Mouse (Mus musculus) midbrain, postnatal 0 days (tissue): Measurements from ENCODE around the gene Exosc2. TPM values are rescaled to one million over a fixed set of nuclear protein-coding genes. Genes with fewer than 3 reads are reported as not detected.

Experiments
- ATAC-seq: fragments of 200-750 bp; cut with Nextera tagmentation; 2 replicates; pipeline ENCODE4 v1.8.0; 2017; ENCODE audit warnings: moderate number of reproducible peaks, mild to moderate bottlenecking, moderate TSS enrichment, moderate library complexity; ENCODE audit not compliant: low FRiP score
- DNase-seq: peaks from one replicate; pipeline ENCODE4 v3.0.0-alpha.2; 2015; ENCODE audit warnings: low spot score
- H3K27ac ChIP-seq: fragments of 300-500 bp; sonication (generic); 2 replicates; pipeline ENCODE4 v1.5.1; 2014; ENCODE audit warnings: low read depth, mild to moderate bottlenecking, low read length, mixed read lengths
- H3K27me3 ChIP-seq: fragments of 300-500 bp; sonication (generic); 2 replicates; pipeline ENCODE4 v1.6.1; 2014; ENCODE audit warnings: low read length, control low read depth, mixed read lengths; ENCODE audit not compliant: insufficient read depth
- H3K36me3 ChIP-seq: fragments of 300-500 bp; sonication (generic); 2 replicates; pipeline ENCODE4 v1.6.1; 2014; ENCODE audit warnings: low read length, control low read depth, mixed read lengths; ENCODE audit not compliant: insufficient read depth
- H3K4me1 ChIP-seq: fragments of 300-500 bp; sonication (generic); 2 replicates; pipeline ENCODE4 v1.6.1; 2014; ENCODE audit warnings: mild to moderate bottlenecking, control low read depth, antibody characterized with exemption, low read length, mixed read lengths; ENCODE audit not compliant: insufficient read depth
- H3K4me2 ChIP-seq: fragments of 300-500 bp; sonication (generic); 2 replicates; pipeline ENCODE4 v1.6.1; 2014; ENCODE audit warnings: low read depth, mild to moderate bottlenecking, low read length, mixed read lengths; ENCODE audit not compliant: poor library complexity, severe bottlenecking
- H3K4me3 ChIP-seq: fragments of 300-500 bp; sonication (generic); 2 replicates; pipeline ENCODE4 v1.5.1; 2014; ENCODE audit warnings: low read depth, mild to moderate bottlenecking, low read length, moderate library complexity
- H3K9ac ChIP-seq: fragments of 300-500 bp; sonication (generic); replicated peaks from 2 replicates; pipeline ENCODE4 v1.6.1; 2014; ENCODE audit warnings: mild to moderate bottlenecking, low read length, moderate library complexity, mixed read lengths; ENCODE audit not compliant: poor library complexity, severe bottlenecking
- H3K9me3 ChIP-seq: fragments of 300-500 bp; sonication (generic); 2 replicates; pipeline ENCODE4 v1.6.1; 2016; ENCODE audit warnings: low read length, control low read depth
- CTCF ChIP-seq: IDR thresholded peaks from 2 replicates; pipeline ENCODE4 v1.5.1; 2016; ENCODE audit warnings: antibody characterized with exemption, mild to moderate bottlenecking
- WGBS: fragments of 180-500 bp; shearing (Covaris S2); extraction: QIAGEN DNeasy Blood & Tissue Kit; methylation state at CpG from one replicate; pipeline ENCODE4 v1.1.7; 2014; 5-methylcytosine and 5-hydroxymethylcytosine counted together
- polyA plus RNA-seq: library from polyadenylated mRNA; unstranded; fragments of >200 nt; fragmentation: Nextera tagmentation; extraction: Ambion mirVana; gene quantifications from 2 replicates; pipeline ENCODE4 v1.2.1, GENCODE M21; 2015
- total RNA-seq: library from RNA; depleted of rRNA; stranded (reverse); fragments of >200 nt; gene quantifications from 2 replicates; pipeline ENCODE4 v1.2.3, GENCODE M21; 2014

Exosc2 gene
- total and polyA plus RNA-seq, 2 experiments from 2014 or later: 26.7 to 36.8 TPM

DNA sequence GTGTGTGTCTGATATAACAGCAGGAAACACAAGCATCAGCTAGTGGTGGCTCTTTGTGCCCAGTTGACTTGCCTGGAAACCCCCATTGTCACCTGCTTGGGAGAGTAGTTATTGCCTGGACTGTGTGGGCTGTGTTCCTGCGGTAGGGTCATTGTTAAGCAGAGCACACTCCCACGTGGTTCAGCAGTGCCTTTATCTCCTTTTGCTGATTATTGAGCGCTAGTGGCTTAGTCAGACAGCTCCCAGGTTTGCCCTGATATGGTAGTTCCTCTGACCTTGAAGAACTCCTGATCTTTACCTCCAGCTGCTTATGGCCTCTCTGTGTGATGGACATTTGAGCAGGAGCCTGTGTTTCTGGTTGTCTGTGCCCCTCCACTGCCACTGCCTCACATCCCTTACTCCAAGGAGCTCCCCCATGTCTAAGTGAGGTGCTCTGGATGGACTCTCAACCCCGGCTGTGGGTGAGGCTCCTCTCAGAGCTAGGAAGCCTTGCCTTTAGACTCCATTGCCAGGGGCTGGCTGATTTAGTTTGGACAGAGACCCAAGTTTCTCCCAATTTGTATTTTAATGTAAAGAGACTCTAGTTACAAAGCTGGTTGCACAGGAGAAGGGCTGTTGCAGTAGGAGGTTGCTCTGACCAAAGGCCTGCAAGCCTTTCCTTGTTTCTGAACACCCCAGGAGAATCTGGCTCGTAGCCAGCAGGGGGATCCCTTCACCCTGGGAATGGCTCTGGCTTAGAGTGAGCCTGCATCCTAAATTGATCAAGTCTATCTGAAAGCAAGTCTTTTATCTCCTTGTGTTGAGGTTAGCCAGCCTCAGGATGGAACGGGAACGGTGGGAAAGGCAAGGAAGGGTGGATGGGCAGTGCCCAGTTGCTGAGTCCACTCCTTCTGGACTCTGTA is 30.3 kb downstream of the Exosc2 start:
- 36% methylated on average over 7 of the region's 7 CpGs for WGBS

GRCm38 (mm10) chr2:31703226-31703625 is 32.7 kb downstream of the Exosc2 start:
- Histone ChIP-seq H3K36me3 (no peaks in the 10 kb centered on the region), H3K4me3 (no peak overlapping the region), H3K27me3 (no peaks in the 10 kb centered on the region), H3K4me1 (no peaks in the 10 kb centered on the region), H3K4me2 (no peak overlapping the region), H3K9ac (no peak overlapping the region), H3K27ac (no peak overlapping the region), H3K9me3 (no peaks in the 10 kb centered on the region)
- ATAC-seq (no peak), DNase-seq (no peak)
- no peak for TF ChIP-seq CTCF

More for the DNA sequence above, 30.3 kb downstream of the Exosc2 start:
- Histone ChIP-seq H3K27ac (peak overlapping the region; percentile 18; the same call in 1 of the 2 replicates), H3K36me3 (0 out of 2 replicates have a peak, but pooled peaks cover 3% of the 10 kb centered on the region), H3K27me3 (no peaks in the 10 kb centered on the region), H3K9me3 (no peaks in the 10 kb centered on the region), H3K4me1 (no peaks in the 10 kb centered on the region), H3K4me3 (no peak overlapping the region), H3K9ac (no peak overlapping the region), H3K4me2 (no peak overlapping the region)
- peak; percentile 49 for DNase-seq
- no peak for ATAC-seq
- peak; percentile 68 for TF ChIP-seq CTCF

GRCm38 (mm10) chr2:31705914-31706313 is 35.4 kb downstream of the Exosc2 start:
- ATAC-seq: no peak
- Histone ChIP-seq H3K4me3 (no peak overlapping the region), H3K27ac (no peak overlapping the region), H3K36me3 (no peaks in the 10 kb centered on the region), H3K27me3 (no peaks in the 10 kb centered on the region), H3K4me2 (no peak overlapping the region), H3K9me3 (no peaks in the 10 kb centered on the region), H3K4me1 (no peaks in the 10 kb centered on the region), H3K9ac (no peak overlapping the region)
- TF ChIP-seq CTCF: no peak
- DNase-seq: no peak

GRCm38 (mm10) chr2:31706531-31706930 is 36.0 kb downstream of the Exosc2 start:
- no peak overlapping the region for H3K9ac ChIP-seq
- H3K9me3 ChIP-seq: no peaks in the 10 kb centered on the region
- H3K4me1 ChIP-seq: no peaks in the 10 kb centered on the region
- WGBS: 88% methylated on average over 2 of the region's 2 CpGs
- no peak overlapping the region for H3K4me3 ChIP-seq
- TF ChIP-seq CTCF: no peak
- H3K27me3 ChIP-seq: no peaks in the 10 kb centered on the region
- DNase-seq: no peak
- no peak overlapping the region for H3K4me2 ChIP-seq
- no peak for ATAC-seq
- H3K27ac ChIP-seq: no peak overlapping the region
- H3K36me3 ChIP-seq: no peaks in the 10 kb centered on the region

- H3K4me1 ChIP-seq: no peaks in the 10 kb centered on the region
- no peak overlapping the region for H3K4me3 ChIP-seq
- H3K27ac ChIP-seq: no peak overlapping the region
- DNase-seq (peak; percentile 25), ATAC-seq (no peak)
- no peaks in the 10 kb centered on the region for H3K36me3 ChIP-seq
- H3K9ac ChIP-seq: no peak overlapping the region
- H3K27me3 ChIP-seq: no peaks in the 10 kb centered on the region
- 83% methylated on average over 2 of the region's 2 CpGs for WGBS
- H3K9me3 ChIP-seq: no peaks in the 10 kb centered on the region
- no peak overlapping the region for H3K4me2 ChIP-seq
- TF ChIP-seq CTCF: no peak
Measured at GRCm38 (mm10) chr2:31712716-31713115, 42.2 kb downstream of the Exosc2 start.

- H3K4me2 ChIP-seq: no peak overlapping the region
- H3K4me3 ChIP-seq: no peak overlapping the region
- H3K27me3 ChIP-seq: no peaks in the 10 kb centered on the region
- DNase-seq: no peak
- no peaks in the 10 kb centered on the region for H3K9me3 ChIP-seq
- ATAC-seq: no peak
- no peak for TF ChIP-seq CTCF
- no peaks in the 10 kb centered on the region for H3K4me1 ChIP-seq
- WGBS: 88% methylated on average over 3 of the region's 3 CpGs
- no peaks in the 10 kb centered on the region for H3K36me3 ChIP-seq
- no peak overlapping the region for H3K9ac ChIP-seq
- no peak overlapping the region for H3K27ac ChIP-seq
Measured at GRCm38 (mm10) chr2:31713813-31714212, 43.3 kb downstream of the Exosc2 start.
